Mouse (Mus musculus) cerebellum, adult 18-20 months (tissue): ENCODE results near the gene Fam161b.
"Not testable (repeated sequence)": the region's sequence is repeated elsewhere in the genome, so short reads cannot be mapped to it uniquely, and the experiment has no call there.

ENCODE experiments used
- DNase-seq, 2 experiments: peaks; one replicate each; pipeline ENCODE4 v3.0.0; 2021

The Fam161b gene

DNA sequence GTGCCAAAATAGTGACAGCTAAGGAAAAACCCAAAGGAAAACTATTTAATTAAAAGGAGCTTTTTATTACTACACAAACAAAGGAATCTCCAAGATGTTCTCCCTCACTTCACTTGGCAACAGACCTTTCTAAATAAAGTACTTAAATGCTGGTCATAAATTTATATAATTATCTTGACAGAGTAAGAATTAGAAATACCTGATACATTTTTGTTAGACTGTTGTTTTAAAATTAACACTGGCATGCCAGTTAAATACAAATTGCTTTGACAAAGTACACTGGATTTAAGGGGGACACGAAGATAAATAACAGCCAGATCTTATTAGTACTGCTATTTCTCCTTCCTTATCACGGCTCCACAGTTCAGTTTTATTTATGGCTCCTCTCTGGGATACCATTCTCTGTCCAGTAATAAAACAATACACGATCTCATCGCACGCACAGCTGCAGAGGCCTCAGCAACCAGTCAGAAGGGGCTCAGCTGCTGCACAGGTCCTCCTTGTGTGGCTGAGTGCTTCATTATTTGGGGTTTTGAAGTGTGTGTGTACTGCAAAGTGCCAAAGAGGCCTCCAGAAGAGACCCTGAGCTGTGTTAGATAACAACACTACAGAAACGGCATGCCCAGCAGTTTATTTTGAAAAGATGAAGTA lies 12.3 kb upstream of the Fam161b start:
- no peak for DNase-seq

DNA sequence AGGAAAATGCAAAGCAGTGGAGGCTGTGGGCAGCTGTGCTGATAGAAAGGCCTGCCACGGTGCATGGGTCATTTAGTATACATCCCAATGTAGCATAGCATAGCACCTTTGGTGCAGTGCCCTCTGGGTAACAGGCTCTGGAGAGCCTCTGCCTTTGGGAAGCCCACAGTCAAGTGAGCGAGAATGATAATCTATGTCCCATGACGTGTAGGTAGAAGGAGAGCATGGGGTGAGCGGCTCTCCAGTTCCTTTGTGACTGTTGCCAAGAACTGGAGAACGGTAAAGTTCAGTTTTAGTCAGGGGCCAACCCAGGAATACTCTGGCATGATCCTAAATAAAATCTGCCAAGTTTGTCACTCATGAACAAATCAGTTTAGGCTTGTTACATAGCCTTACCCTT lies 10.0 kb upstream of the Fam161b start:
- DNase-seq, result no peak

DNA sequence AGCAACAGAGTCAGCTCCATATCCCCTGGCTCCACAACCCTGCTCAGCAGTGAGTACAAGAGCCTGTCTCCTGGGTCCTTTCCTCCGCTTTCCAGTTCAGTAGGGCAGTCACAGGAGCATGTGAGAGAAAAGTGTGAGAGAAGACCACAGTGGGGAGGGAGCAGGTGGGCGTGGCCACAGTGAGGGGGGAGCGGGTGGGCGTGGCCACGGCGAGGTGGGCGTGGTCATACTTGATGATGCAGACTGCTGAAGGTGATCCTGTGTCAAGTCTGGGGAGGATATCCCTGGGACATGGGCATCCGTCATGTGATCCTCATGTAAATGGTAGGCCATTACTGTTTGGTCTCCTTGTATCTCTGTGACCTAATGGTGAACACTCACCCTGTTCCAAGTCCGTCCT lies 5.3 kb upstream of the Fam161b start:
- DNase-seq, result no peak

DNA sequence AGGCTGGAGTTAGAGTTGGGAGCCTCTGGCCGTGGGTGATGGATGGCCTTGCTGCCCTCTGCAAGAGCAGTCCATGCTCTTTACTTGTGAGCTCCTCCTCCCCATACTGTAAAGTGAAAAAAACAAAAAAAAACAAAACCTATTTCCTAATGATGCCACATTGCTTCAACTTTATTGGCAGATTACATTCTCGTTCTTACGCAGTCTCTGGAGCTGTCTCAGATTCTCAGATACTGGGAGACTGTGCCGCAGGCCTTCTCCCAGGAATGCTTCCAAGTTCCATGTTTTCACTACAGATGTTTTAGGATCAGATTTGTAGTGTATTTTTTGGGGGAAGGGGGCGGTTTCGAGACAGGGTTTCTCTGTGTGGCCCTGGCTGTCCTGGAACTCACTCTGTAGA lies 3.5 kb upstream of the Fam161b start:
- no peak for DNase-seq

DNA sequence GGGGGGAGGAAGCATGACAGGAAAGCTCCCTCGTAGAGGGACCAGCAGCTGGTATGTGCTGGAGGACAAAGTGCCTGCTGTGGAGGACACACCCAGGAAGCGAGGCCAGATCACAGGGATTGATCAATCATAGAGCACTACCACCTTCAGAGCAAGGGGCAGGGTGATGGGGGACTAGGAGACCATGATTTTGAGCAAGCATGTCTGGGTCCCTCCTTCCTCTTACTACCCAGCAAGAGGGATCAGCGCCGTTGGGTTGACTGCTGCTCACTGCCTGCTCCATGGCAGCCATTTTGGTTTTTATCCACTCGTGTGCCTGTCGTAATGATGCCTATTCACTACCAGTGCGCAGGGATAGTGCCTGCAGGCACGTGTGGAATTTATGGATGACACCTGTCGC lies 2.7 kb upstream of the Fam161b start:
- no peak for DNase-seq

DNA sequence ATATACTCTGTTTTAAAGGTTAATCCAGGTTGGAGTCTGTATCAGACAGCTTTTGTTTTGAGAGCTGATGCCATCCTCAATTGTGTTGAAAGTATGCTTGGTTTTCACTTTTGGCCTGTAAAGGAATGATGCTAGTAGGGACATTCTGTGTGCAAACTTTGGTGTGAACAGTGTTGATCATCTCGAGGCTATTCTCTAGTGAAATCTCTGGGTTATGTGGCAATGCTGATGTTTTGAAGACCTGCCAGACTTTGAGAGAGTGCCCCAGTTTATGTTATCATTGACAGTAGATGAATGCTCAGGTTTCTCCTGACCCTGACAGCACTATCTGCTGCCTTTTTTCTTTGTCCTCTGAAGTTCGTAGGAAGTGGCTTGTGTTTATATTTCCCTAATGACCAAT lies 1.2 kb upstream of the Fam161b start:
- no peak for DNase-seq

DNA sequence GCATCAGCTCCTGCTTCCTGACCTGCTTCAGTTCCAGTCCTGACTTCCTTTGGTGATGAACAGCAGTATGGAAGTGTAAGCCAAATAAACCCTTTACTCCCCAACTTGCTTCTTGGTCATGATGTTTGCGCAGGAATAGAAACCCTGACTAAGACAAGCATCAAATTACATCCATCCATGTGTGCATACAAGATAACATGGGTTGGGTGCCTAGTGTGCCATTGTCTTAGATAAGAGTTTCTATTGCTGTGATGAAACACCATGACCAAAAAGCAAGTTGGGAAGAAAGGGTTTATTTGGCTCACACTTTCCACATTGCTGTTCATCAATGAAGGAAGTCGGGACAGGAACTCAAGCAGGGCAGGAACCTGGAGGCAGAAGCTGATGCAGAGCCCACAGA lies 2.9 kb downstream of the Fam161b start:
- not testable (repeated sequence) for DNase-seq

DNA sequence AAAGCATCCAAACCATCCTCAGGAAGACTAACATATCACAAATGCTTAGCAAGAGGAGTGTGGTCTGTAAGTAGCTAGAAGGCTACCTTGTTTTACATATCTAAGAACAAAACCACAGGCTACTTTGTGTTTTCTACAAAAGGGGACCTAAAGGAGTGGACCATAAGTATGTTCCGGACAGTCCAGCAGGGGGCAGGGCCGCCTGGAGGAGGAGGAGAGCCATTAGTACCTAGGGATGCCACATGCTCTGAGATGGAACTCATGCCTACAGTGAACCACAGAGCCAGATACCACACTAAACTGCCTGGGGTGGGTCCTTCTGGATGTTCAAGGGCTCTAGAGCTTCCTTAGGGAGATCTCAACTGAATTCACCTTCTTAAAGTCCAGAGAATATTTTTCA lies 14.4 kb downstream of the Fam161b start:
- peak in 1 of 2 experiments; percentile 22 for DNase-seq

DNA sequence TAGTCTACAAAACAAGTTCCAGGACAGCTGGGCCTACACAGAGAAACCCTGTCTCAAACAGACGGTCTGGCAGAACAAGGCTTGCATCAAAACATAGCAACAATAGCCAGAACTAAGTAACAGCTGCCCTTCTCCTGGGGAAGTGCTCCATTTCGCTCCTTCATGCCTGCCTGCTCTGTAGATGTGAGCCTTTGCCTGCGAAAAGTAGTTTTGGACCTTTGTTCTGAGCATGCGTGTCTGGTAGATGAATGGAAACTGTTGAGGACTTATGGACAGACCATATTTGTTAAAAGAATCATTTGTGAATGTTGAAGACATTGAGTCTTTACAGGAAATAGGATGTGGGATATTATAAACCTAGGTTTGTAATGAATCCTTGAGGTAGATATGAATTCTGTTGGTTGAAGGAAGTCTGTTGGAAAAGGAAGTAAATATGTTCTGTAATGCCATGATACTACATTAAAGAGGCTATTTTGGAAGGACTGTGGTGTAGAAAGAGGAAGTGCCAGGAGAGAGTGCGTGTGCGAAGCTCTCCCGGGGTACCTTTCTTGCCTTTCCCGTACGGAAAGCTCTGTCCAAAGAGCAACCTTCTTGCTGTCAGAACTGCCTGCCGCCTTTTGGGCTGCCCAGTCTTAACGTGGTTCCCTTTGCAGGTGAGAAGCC lies 24.5 kb downstream of the Fam161b start:
- no peak for DNase-seq

DNA sequence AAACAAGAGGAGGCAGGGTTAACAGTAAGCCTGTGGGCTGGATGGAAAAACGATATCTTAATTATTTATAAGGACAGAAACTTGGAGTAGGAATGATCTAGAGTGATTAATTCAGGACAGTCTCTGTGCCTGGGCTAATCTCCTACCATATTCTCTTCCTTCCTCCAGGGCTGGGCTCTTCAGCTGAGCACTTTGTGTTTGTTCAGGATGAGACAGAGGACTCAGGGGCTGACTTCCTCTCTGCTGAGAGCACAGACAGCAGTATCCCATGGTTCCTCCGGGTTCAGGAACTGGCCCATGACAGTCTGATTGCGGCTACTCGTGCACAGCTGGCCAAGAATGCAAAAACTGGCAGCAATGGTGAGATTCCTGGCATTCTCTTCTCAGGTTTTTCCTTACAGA lies 34.5 kb downstream of the Fam161b start:
- DNase-seq, result no peak

DNA sequence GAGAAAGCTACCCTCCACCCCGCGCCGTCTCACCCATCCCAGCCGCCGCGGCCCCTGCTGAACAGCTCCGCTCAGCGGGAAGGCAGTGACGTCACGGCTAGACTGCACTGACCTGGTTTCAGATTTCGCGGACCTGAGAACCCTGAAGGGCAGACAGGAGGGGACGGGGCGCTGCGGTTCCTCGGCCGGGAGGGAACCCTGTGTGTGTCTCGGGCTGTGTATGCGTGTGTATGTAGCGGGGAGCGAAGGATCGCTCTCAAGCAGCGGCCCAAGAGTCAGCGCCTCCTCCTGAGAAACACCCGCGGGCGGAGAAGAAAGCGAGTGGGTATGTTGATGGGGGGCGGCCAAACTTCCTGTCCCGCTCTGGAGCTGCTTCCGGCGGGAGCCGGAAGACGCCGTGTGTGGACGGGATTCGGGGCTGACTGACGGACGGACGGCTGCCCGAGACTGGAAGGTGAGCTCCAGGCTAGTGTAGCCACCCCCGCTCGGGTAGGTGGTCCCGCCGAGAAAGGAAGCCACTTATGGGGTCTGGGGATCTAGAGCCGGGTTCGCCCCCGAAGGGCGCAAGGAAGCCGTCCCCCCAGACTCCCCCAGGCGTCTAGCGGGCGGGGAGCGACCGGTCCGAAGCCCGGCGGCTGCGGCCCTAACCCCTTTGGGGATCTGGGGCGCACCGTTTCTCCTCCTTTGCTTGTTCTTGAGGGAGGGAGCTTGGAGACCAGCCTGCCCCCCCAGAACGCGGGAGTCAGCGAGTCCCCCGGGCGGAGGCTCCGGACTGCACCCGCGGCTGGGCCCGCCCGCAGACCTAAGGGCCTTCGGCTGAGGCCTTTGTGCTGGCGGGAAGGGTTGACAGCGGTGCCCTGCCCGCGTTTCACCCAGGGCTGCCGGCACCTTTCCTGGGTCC lies 44.7 kb downstream of the Fam161b start, which contains the start of gene Zfp410:
Zfp410 (plus strand) TSS at position 132 of the 901 bp plus-strand sequence.
- DNase-seq, result peak; percentile 90 to 91

DNA sequence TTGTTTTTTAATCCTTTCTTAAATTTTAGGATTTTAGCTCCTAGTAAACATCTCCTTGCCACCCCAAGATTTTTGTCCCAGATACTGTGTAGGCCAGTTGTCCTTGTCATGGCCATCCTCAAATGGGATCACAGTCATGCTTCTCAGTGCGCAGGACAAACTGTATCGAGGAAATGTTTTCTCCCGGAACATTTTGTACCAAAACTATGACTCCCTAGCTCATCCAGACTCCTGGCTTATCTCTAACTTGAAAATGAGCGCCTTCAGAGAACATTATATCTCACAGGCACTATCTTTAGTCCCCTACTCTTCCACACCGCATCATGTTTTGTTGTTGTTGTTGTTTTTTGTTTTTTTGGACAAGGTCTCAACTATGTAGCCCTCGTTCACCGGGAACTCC lies 45.6 kb downstream of the Fam161b start:
- no peak for DNase-seq

DNA sequence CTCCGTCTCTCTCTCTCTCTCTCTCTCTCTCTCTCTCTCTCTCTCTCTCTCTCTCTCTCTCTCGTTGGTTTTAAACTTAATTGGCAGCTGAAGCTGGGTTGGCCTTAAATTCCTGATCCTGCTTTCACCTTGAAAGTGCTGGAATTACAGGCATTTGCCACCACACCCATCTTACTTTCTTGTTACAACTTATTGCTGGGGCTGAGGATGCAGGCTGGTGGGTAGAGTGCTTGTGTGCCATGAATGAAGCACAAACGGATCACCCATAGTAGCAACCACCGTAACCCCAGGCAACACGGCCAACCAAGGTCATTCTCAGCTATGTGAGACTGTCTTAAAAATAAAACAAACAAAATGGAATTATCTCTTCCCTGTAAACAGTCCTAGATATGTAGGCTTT lies 50.3 kb downstream of the Fam161b start:
- no peak for DNase-seq

DNA sequence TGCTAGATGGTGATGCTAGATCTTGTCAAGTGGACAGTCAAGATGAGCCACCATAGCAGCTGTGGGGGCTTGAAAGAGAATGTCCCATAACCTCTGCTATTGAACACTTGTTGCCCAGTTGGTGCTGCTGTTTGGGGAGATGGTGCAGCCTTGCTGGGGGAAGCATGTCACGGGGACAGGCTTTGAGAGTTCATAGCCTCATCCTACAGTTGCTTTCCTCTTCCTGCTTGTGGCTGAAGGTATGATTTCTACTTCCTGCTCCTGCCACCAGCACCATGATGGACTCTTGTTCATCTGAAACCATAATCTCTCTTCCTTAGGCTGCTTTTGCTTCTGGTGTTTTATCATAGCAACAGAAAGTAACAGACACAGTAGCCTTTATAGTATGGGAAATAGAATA lies 57.1 kb downstream of the Fam161b start:
- no peak for DNase-seq

DNA sequence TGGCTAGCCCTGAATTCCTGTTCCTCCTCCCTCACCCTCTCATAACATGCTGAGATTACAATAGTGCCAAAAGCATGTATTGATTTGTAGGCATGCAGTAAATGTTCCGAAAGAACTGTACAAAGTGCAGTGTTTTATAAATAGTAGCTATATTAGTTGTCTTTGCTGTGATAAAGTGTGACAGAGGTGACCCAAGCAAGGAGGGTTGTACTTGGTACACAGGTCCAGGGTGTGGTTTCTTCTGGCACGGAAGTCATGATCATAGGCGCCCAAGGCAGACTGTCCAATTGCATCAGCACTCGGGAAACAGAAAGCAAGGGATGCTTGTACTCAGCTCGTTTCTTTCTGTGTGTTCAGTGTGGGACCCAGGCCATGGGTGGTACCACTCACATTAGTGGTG lies 57.5 kb downstream of the Fam161b start:
- no peak for DNase-seq

DNA sequence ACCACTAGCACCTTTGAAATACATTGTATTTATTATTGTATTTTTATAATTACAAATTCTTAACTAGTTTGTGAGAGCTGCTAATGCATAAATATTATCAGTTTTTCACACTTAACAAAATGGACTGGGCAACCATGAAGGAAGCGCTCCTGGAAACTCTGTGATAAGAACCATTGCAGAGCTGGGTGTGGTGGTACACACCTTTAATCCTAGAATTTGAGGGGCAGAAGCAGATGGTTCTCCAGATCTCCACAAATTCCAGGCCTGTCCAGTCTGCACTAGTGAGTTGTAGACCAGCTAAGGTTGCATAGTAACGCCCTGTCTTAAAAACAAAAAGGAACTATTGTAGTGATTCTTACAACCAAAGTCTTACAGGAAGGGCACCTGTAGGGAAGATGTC lies 62.4 kb downstream of the Fam161b start:
- no peak for DNase-seq

DNA sequence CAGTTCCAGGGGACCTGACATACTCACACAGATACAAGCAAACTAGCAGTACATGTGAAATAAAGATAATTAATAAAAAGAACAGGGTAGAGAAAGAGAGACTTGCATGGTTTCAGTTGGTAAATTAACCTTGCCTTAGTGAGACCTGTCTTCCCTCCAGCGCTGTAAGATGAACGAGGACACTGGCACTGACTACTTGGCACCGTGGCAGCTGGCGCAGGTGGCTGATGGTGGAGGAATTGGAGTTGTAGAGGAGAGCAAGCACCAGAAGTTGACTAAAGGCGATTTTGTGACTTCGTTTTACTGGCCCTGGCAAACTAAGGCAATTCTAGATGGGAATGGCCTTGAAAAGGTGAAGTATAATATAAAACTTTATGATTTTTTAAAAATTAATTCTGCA lies 63.8 kb downstream of the Fam161b start:
- no peak for DNase-seq
